Mouse (Mus musculus) cerebellum, adult 8-10 months (tissue): Measurements from ENCODE around the gene Sik2.

Source experiments
- DNase-seq: peaks from one replicate; pipeline ENCODE4 v3.0.0; 2022

Gene Sik2

GRCm38 (mm10) chr9:50981499-50982190 lies 27.2 kb downstream of the Sik2 start:
- no peak for DNase-seq

- no peak for DNase-seq
These were observed 34.2 kb downstream of the Sik2 start for GRCm38 (mm10) chr9:50974631-50975030.

- DNase-seq: no peak
These were observed 38.5 kb downstream of the Sik2 start for GRCm38 (mm10) chr9:50970413-50970812.

GRCm38 (mm10) chr9:50969266-50969665 lies 39.6 kb downstream of the Sik2 start:
- DNase-seq: no peak

GRCm38 (mm10) chr9:50966277-50966676 lies 42.6 kb downstream of the Sik2 start:
- no peak for DNase-seq

GRCm38 (mm10) chr9:50965392-50965791 lies 43.5 kb downstream of the Sik2 start:
- DNase-seq: no peak

GRCm38 (mm10) chr9:50964911-50965310 lies 44.0 kb downstream of the Sik2 start:
- DNase-seq: no peak

GRCm38 (mm10) chr9:50957956-50958489 lies 50.9 kb downstream of the Sik2 start:
- DNase-seq: no peak

- no peak for DNase-seq
These were observed 53.7 kb downstream of the Sik2 start for GRCm38 (mm10) chr9:50955176-50955575.

GRCm38 (mm10) chr9:50948097-50948823 lies 60.6 kb downstream of the Sik2 start:
- no peak for DNase-seq

GRCm38 (mm10) chr9:50946338-50946737 lies 62.5 kb downstream of the Sik2 start:
- no peak for DNase-seq

- DNase-seq: no peak
These were observed 64.0 kb downstream of the Sik2 start for GRCm38 (mm10) chr9:50944826-50945225.

GRCm38 (mm10) chr9:50942711-50943110 lies 66.2 kb downstream of the Sik2 start:
- no peak for DNase-seq

- DNase-seq: no peak
These were observed 67.0 kb downstream of the Sik2 start for GRCm38 (mm10) chr9:50941804-50942401.

GRCm38 (mm10) chr9:50929986-50930385 lies 78.9 kb downstream of the Sik2 start:
- DNase-seq: no peak

- no peak for DNase-seq
These were observed 83.1 kb downstream of the Sik2 start for GRCm38 (mm10) chr9:50925801-50926200.

- DNase-seq: no peak
These were observed 84.4 kb downstream of the Sik2 start for GRCm38 (mm10) chr9:50924454-50924853.

GRCm38 (mm10) chr9:50922363-50923153 lies 86.3 kb downstream of the Sik2 start:
- no peak for DNase-seq

- no peak for DNase-seq
These were observed 87.7 kb downstream of the Sik2 start for GRCm38 (mm10) chr9:50920933-50921895.

GRCm38 (mm10) chr9:50919554-50919953 lies 89.3 kb downstream of the Sik2 start:
- DNase-seq: no peak

GRCm38 (mm10) chr9:50918131-50918530 lies 90.7 kb downstream of the Sik2 start:
- no peak for DNase-seq
